Mouse (Mus musculus): ENCODE data around the gene Kat6b.

Kat6b gene

GRCm38 (mm10) chr14:21714486-21714885 lies 233.3 kb downstream of the Kat6b start, which contains the start of gene Dupd1:
Gene Dupd1, minus strand, starts transcription at chr14:21714576.
- no peak for DNase-seq

- DNase-seq: no peak
These were observed 238.6 kb downstream of the Kat6b start for GRCm38 (mm10) chr14:21719646-21720383.

DNA sequence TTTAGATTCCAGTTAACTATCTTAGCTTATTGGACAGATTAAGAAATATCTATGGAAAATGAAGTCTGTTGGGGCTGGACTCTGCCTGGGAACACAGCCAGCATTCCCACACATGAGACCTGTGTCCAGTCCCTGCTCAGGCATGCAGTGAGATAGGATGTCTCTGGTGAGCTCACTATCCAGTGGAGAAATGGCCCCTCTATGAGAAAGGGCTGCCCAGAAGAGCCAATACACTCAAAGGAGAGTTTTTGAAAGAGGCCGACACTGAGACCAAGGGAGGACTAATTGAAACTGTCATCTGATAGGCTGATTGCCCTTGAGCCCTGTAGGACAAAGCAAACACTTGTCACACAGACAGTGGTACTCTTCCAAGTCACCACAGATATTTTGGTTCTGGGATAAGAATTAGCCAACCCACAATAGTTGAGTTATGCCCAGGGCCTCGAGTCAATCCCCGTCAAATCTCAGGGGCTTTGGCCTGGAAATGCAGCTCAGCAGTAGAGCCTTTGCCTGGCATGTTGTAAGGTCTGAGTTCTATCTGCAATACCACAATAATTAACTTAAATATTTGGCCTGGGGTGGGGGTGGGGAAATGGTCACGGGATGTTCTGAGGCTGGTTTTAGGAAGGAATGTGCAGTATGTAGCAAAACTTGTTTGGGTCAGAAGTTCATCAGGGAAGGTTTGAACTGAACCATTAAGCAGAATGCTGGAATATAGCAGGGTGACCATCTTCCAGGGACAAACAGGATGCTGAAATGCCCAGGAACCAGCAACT lies 239.4 kb downstream of the Kat6b start:
- no peak for DNase-seq
